Mouse (Mus musculus) MEL (cell line): ENCODE measurements around the gene Coil. TPM values are rescaled to one million over a fixed set of nuclear protein-coding genes. Genes with fewer than 3 reads are reported as not detected.
A peak's percentile ranks its signal among the peaks of the same experiment; 100 is the strongest.

Source experiments
- DNase-seq: peaks from one replicate; pipeline ENCODE4 v3.0.0; 2011; ENCODE audit warnings: low read depth, low spot score
- H3K27ac ChIP-seq: 2 replicates; pipeline ENCODE4 v1.5.1; 2012; ENCODE audit warnings: low read depth, mild to moderate bottlenecking, control low read depth, low read length, moderate library complexity; ENCODE audit not compliant: control insufficient read depth
- H3K27me3 ChIP-seq, 2 experiments: fragments of 150-350 bp in 1 of 2; sonication (generic) in 1 of 2; 2 replicates each; pipeline ENCODE4 v1.6.1; 2012; ENCODE audit warnings: low read length in 2 of 2, mild to moderate bottlenecking in 2 of 2, improper control_type of control experiment in 1 of 2, moderate library complexity in 1 of 2; ENCODE audit not compliant: insufficient read depth in 2 of 2, control insufficient read depth in 1 of 2
- H3K36me3 ChIP-seq, 2 experiments: 2 replicates each; pipeline ENCODE4 v1.6.1; 2012 to 2014; ENCODE audit warnings: low read length in 2 of 2, improper control_type of control experiment in 1 of 2, inconsistent platforms in 1 of 2, mild to moderate bottlenecking in 1 of 2; ENCODE audit not compliant: insufficient read depth in 2 of 2, control insufficient read depth in 1 of 2
- H3K4me1 ChIP-seq, 2 experiments: fragments of 150-350 bp in 1 of 2; sonication (generic) in 1 of 2; 2 replicates each; pipeline ENCODE4 v1.6.1; 2012; ENCODE audit warnings: low read length in 2 of 2, improper control_type of control experiment in 1 of 2, mild to moderate bottlenecking in 1 of 2; ENCODE audit not compliant: insufficient read depth in 2 of 2, control insufficient read depth in 1 of 2
- H3K4me3 ChIP-seq, 2 experiments: fragments of 150-350 bp in 1 of 2; sonication (generic) in 1 of 2; 2 replicates each; pipeline ENCODE4 v1.5.1; 2012; ENCODE audit warnings: low read depth in 2 of 2, low read length in 2 of 2, mild to moderate bottlenecking in 2 of 2, moderate library complexity in 2 of 2, control low read depth in 1 of 2, improper control_type of control experiment in 1 of 2; ENCODE audit not compliant: control insufficient read depth in 1 of 2, insufficient read depth in 1 of 2
- H3K79me2 ChIP-seq: 2 replicates; pipeline ENCODE4 v1.6.1; 2012; ENCODE audit warnings: mild to moderate bottlenecking, low read length, moderate library complexity; ENCODE audit not compliant: control insufficient read depth, poor library complexity, insufficient read depth
- H3K9ac ChIP-seq: 2 replicates; pipeline ENCODE4 v1.6.1; 2012; ENCODE audit warnings: low read depth, mild to moderate bottlenecking, control low read depth, low read length, moderate library complexity; ENCODE audit not compliant: control insufficient read depth, poor library complexity, severe bottlenecking
- H3K9me3 ChIP-seq: fragments of 150-350 bp; sonication (generic); replicated peaks from 2 replicates; pipeline ENCODE4 v1.6.1; 2012; ENCODE audit warnings: mild to moderate bottlenecking, low read length, improper control_type of control experiment, moderate library complexity; ENCODE audit not compliant: insufficient read depth
- BHLHE40 ChIP-seq: IDR thresholded peaks from 2 replicates; pipeline ENCODE4 v1.6.1; 2012; ENCODE audit warnings: low read depth, mild to moderate bottlenecking, inconsistent platforms, low read length, improper control_type of control experiment, borderline replicate concordance
- CHD1 ChIP-seq: IDR thresholded peaks from 2 replicates; pipeline ENCODE4 v1.6.1; 2012; ENCODE audit warnings: low read depth, mild to moderate bottlenecking, inconsistent platforms, low read length, improper control_type of control experiment
- CHD2 ChIP-seq: IDR thresholded peaks from 2 replicates; pipeline ENCODE4 v1.6.1; 2011; ENCODE audit warnings: low read length, improper control_type of control experiment
- CTCF ChIP-seq, 3 experiments: IDR thresholded peaks in 2 of 3; conservative IDR thresholded peaks in 1 of 3; 2 replicates each; pipeline ENCODE4 v1.5.1; 2011 to 2012; ENCODE audit warnings: low read length in 3 of 3, low read depth in 2 of 3, mild to moderate bottlenecking in 2 of 3, improper control_type of control experiment in 1 of 3, inconsistent platforms in 1 of 3, mixed read lengths in 1 of 3, moderate library complexity in 1 of 3; ENCODE audit not compliant: control insufficient read depth in 1 of 3, insufficient read depth in 1 of 3, poor library complexity in 1 of 3, severe bottlenecking in 1 of 3
- E2F4 ChIP-seq: IDR thresholded peaks from 2 replicates; pipeline ENCODE4 v1.6.1; 2011; ENCODE audit warnings: low read depth, low read length, improper control_type of control experiment, borderline replicate concordance
- ELF1 ChIP-seq: IDR thresholded peaks from 2 replicates; pipeline ENCODE4 v1.6.1; 2014; ENCODE audit warnings: low read depth, mild to moderate bottlenecking, inconsistent platforms, low read length, improper control_type of control experiment, moderate library complexity
- EP300 ChIP-seq, 2 experiments: IDR thresholded peaks; 2 replicates each; pipeline ENCODE4 v1.6.1; 2011; ENCODE audit warnings: improper control_type of control experiment in 2 of 2, low read length in 2 of 2, low read depth in 1 of 2, mild to moderate bottlenecking in 1 of 2
- ETS1 ChIP-seq: IDR thresholded peaks from 2 replicates; pipeline ENCODE4 v1.6.1; 2012; ENCODE audit warnings: low read depth, mild to moderate bottlenecking, inconsistent platforms, low read length, improper control_type of control experiment, moderate library complexity
- GABPA ChIP-seq: IDR thresholded peaks from 2 replicates; pipeline ENCODE4 v1.6.1; 2012; ENCODE audit warnings: low read depth, mild to moderate bottlenecking, inconsistent platforms, low read length, improper control_type of control experiment, moderate library complexity
- GATA1 ChIP-seq: IDR thresholded peaks from 2 replicates; pipeline ENCODE4 v1.6.1; 2011; ENCODE audit warnings: low read depth, low read length, improper control_type of control experiment
- HCFC1 ChIP-seq: IDR thresholded peaks from 2 replicates; pipeline ENCODE4 v1.6.1; 2012; ENCODE audit warnings: low read depth, mild to moderate bottlenecking, inconsistent platforms, low read length, improper control_type of control experiment, moderate library complexity
- MAFK ChIP-seq: IDR thresholded peaks from 2 replicates; pipeline ENCODE4 v1.6.1; 2011; ENCODE audit warnings: low read depth, mild to moderate bottlenecking, low read length, improper control_type of control experiment, borderline replicate concordance
- MAX ChIP-seq: IDR thresholded peaks from 2 replicates; pipeline ENCODE4 v1.6.1; 2011; ENCODE audit warnings: low read length, improper control_type of control experiment
- MEF2A ChIP-seq: IDR thresholded peaks from 2 replicates; pipeline ENCODE4 v1.6.1; 2014; ENCODE audit warnings: low read depth, mild to moderate bottlenecking, inconsistent platforms, low read length, improper control_type of control experiment; ENCODE audit not compliant: poor library complexity, insufficient replicate concordance, severe bottlenecking; ENCODE audit errors: extremely low read depth
- MXI1 ChIP-seq: IDR thresholded peaks from 2 replicates; pipeline ENCODE4 v1.6.1; 2011; ENCODE audit warnings: mild to moderate bottlenecking, low read depth, low read length, improper control_type of control experiment
- MYB ChIP-seq: IDR thresholded peaks from 2 replicates; pipeline ENCODE4 v1.6.1; 2011; ENCODE audit warnings: mild to moderate bottlenecking, low read depth, low read length, improper control_type of control experiment
- MYC ChIP-seq: IDR thresholded peaks from 2 replicates; pipeline ENCODE4 v1.6.1; 2011; ENCODE audit warnings: low read depth, mild to moderate bottlenecking, low read length, improper control_type of control experiment, moderate library complexity
- NELFE ChIP-seq: IDR thresholded peaks from 2 replicates; pipeline ENCODE4 v1.6.1; 2011; ENCODE audit warnings: low read depth, low read length, improper control_type of control experiment
- NRF1 ChIP-seq: IDR thresholded peaks from 2 replicates; pipeline ENCODE4 v1.6.1; 2014; ENCODE audit warnings: low read depth, mild to moderate bottlenecking, inconsistent platforms, low read length, improper control_type of control experiment, moderate library complexity; ENCODE audit not compliant: poor library complexity, insufficient read depth, severe bottlenecking
- POLR2A ChIP-seq, 2 experiments: IDR thresholded peaks; 2 replicates each; pipeline ENCODE4 v1.6.1; 2011 to 2012; ENCODE audit warnings: low read length in 2 of 2, mild to moderate bottlenecking in 2 of 2, control low read depth in 1 of 2, improper control_type of control experiment in 1 of 2, low read depth in 1 of 2, moderate library complexity in 1 of 2; ENCODE audit not compliant: control insufficient read depth in 1 of 2, insufficient read depth in 1 of 2, poor library complexity in 1 of 2
- RAD21 ChIP-seq: IDR thresholded peaks from 2 replicates; pipeline ENCODE4 v1.6.1; 2011; ENCODE audit warnings: mild to moderate bottlenecking, low read depth, low read length, improper control_type of control experiment
- RCOR1 ChIP-seq: IDR thresholded peaks from 2 replicates; pipeline ENCODE4 v1.6.1; 2012; ENCODE audit warnings: low read depth, mild to moderate bottlenecking, inconsistent platforms, low read length, improper control_type of control experiment
- SIN3A ChIP-seq: IDR thresholded peaks from 2 replicates; pipeline ENCODE4 v1.6.1; 2012; ENCODE audit warnings: low read length, improper control_type of control experiment, inconsistent platforms
- TAL1 ChIP-seq: IDR thresholded peaks from 2 replicates; pipeline ENCODE4 v1.6.1; 2012; ENCODE audit warnings: mild to moderate bottlenecking, inconsistent platforms, low read length, moderate library complexity, mixed read lengths
- TBP ChIP-seq: IDR thresholded peaks from 2 replicates; pipeline ENCODE4 v1.8.0; 2011; ENCODE audit warnings: low read depth, low read length, improper control_type of control experiment
- UBTF ChIP-seq: IDR thresholded peaks from 2 replicates; pipeline ENCODE4 v1.6.1; 2012; ENCODE audit warnings: low read depth, mild to moderate bottlenecking, inconsistent platforms, low read length, improper control_type of control experiment, moderate library complexity, borderline replicate concordance; ENCODE audit not compliant: insufficient read depth
- ZC3H11A ChIP-seq: IDR thresholded peaks from 2 replicates; pipeline ENCODE4 v1.6.1; 2012; ENCODE audit warnings: low read depth, mild to moderate bottlenecking, inconsistent platforms, low read length, improper control_type of control experiment
- ZMIZ1 ChIP-seq: IDR thresholded peaks from 2 replicates; pipeline ENCODE4 v1.6.1; 2012; ENCODE audit warnings: low read depth, mild to moderate bottlenecking, inconsistent platforms, low read length, improper control_type of control experiment, moderate library complexity
- polyA plus RNA-seq, 2 experiments: library from polyadenylated mRNA; stranded (reverse) in 1 of 2; unstranded in 1 of 2; fragments of >175 nt in 1 of 2; fragments of >200 nt in 1 of 2; gene quantifications; 2 replicates each; pipeline versions ENCODE4 v1.2.1 to v1.2.4; 2012; ENCODE audit warnings: low replicate concordance in 2 of 2, low read depth in 1 of 2; ENCODE audit not compliant: insufficient read length in 2 of 2, insufficient read depth in 1 of 2, missing spikeins in 1 of 2
- total RNA-seq: library from RNA; depleted of rRNA; stranded (reverse); fragments of 300-350 nt; gene quantifications from 2 replicates; pipeline ENCODE4 v1.2.3, GENCODE M21; 2012

Gene Coil
- total and polyA plus RNA-seq, 3 experiments: 24.4 to 32.6 TPM; not detected in 1

DNA sequence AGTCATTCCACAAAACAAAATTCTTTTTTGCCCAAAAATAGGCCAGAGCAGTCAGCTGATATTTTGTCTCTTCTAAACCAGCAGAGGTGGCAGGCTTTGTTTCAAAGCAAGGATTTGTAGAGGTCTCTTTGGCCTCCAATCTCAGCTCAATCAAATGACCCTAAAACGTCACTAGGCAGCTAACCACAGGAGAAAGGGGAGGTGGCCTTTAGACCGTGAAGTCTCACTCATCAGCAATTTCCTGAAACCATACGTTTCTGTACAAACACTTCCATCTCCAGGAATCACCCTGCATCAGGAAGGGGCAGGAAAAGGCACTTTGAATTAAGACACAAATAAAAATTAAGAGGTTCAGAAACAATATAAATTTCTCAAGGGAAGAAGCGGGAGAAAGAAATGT, 15.2 kb upstream of the Coil start:
- no peaks in the 10 kb centered on the region for H3K9me3 ChIP-seq
- TF ChIP-seq BHLHE40: no peak
- no peak for TF ChIP-seq ZMIZ1
- no peak for TF ChIP-seq GATA1
- no peak for TF ChIP-seq GABPA
- peak; percentile 81 for TF ChIP-seq RCOR1
- no peak for TF ChIP-seq EP300 (IDR thresholded peaks at IDR 0.05; ENCODE audit: low read depth in 1 of 2, low read length in 2 of 2)
- TF ChIP-seq SIN3A: no peak; the same call in 1 of the 2 replicates
- no peaks in the 10 kb centered on the region for H3K79me2 ChIP-seq
- peak overlapping the region; percentile 65 for H3K9ac ChIP-seq
- DNase-seq: peak; percentile 74
- peak overlapping the region; percentile 63 to 71 for H3K4me3 ChIP-seq
- H3K4me1 ChIP-seq: peaks cover 10 to 13% of the 10 kb centered on the region in 2 experiments; a peak in 3 of 4 replicates
- H3K36me3 ChIP-seq: peaks cover 0 to 16% of the 10 kb centered on the region in 2 experiments; a peak in 3 of 4 replicates
- H3K27me3 ChIP-seq: no peaks in the 10 kb centered on the region
- peak overlapping the region; percentile 57; the same call in 1 of the 2 replicates for H3K27ac ChIP-seq

DNA sequence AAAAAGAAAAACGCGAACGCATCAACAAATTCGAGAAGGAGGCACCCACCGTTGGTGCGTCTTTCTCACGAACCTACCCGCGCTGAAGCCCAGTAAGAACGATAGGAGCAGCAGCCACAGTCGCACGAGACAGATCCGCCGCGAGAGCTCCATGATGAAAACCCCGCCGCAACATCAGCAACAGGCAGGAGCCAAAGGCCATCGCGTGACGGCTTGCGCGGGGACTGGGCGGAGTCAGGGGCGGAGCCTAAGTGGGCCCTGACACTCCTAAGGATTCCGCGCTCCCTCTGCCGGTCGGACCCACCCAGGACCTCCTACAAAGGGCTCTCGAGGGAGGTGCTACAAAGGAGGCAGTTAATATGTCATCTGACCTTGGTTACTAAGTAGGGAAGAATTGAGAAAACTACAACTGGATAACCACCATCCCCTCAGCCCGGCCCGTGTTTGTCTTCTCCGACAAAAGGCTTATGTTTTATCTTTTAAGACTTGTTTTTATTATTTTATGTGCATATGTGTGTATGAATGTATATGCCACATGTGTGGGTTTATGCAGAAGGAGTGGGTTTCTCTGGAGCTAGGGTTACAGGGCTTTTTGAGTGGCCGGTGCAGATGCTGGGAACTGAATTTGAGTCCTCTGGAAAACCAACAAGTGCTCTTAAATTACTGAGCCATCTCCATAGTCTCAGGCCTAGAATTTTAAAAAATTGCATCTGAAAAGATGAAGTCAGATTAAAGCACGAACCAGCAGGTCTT, 14.7 kb upstream of the Coil start, which contains the start of gene Scpep1:
TSS of gene Scpep1 (minus strand) at position 249 of the 753 bp plus-strand sequence.
- DNase-seq: peak; percentile 99
- Histone ChIP-seq H3K4me3 (peak within 1 kb of the TSS; percentile 63 to 71), H3K4me1 (peaks cover 8 to 10% of the 10 kb centered on the region in 2 experiments; a peak in 2 of 4 replicates), H3K79me2 (no peaks in the 10 kb centered on the region), H3K27ac (peak within 1 kb of the TSS; percentile 57; the same call in 1 of the 2 replicates), H3K9me3 (no peaks in the 10 kb centered on the region), H3K36me3 (peaks cover 0 to 12% of the 10 kb centered on the region in 2 experiments; a peak in 3 of 4 replicates), H3K27me3 (no peaks in the 10 kb centered on the region), H3K9ac (peak within 1 kb of the TSS; percentile 65)
- TF ChIP-seq CHD2 (no peak), RCOR1 (no peak), MAFK (no peak), GATA1 (no peak), NELFE (peak; percentile 41; the same call in 1 of the 2 replicates), MYB (no peak), BHLHE40 (peak; percentile 70; the same call in 1 of the 2 replicates), MXI1 (peak; percentile 56; the same call in 1 of the 2 replicates), MYC (no peak), GABPA (no peak), ELF1 (no peak), ZC3H11A (no peak), TAL1 (no peak), MAX (peak; percentile 10; the same call in 1 of the 2 replicates), SIN3A (peak; percentile 11; the same call in 1 of the 2 replicates), CTCF (IDR thresholded peaks at IDR 0.05 in 2 of 3, conservative IDR thresholded peaks at IDR 0.05 in 1 of 3; ENCODE audit: control insufficient read depth in 1 of 3, insufficient read depth in 1 of 3, low read depth in 2 of 3, low read length in 3 of 3, poor library complexity in 1 of 3, severe bottlenecking in 1 of 3) (peak; percentile 8 to 58 (median 57); a peak in 4 of 6 replicates), POLR2A (IDR thresholded peaks at IDR 0.05; ENCODE audit: control insufficient read depth in 1 of 2, insufficient read depth in 1 of 2, low read depth in 1 of 2, low read length in 2 of 2, poor library complexity in 1 of 2) (peak; percentile 62 to 75; a peak in 1 of 4 replicates), TBP (peak; percentile 41), E2F4 (no peak), HCFC1 (peak; percentile 48; the same call in 1 of the 2 replicates), RAD21 (peak; percentile 1; the same call in 1 of the 2 replicates), CHD1 (no peak), NRF1 (peak; percentile 46; the same call in 1 of the 2 replicates), ETS1 (no peak), MEF2A (no peak), UBTF (no peak), ZMIZ1 (no peak; the same call in 1 of the 2 replicates)
